Mouse (Mus musculus): ENCODE measurements around the gene Edf1.

- no peak for TF ChIP-seq CTCF (IDR thresholded peaks at IDR 0.05; ENCODE audit: extremely low read depth, insufficient read depth, low read length)
- no peak for TF ChIP-seq POLR2A (IDR thresholded peaks at IDR 0.05; ENCODE audit: extremely low read depth, insufficient read depth, low read length)
These were observed 23.9 kb upstream of the Edf1 start for GRCm38 (mm10) chr2:25533707-25534106.

Data from cortical plate, adult 2 months (tissue).